In genomic region chr11:94423855-94424254, GRCm38 (mm10) we compare ENCODE assay signal across 14 mouse cellular contexts. TPM values are rescaled to one million over a fixed set of nuclear protein-coding genes. Genes with fewer than 3 reads are reported as not detected.
DNase-seq lines count a peak whose midpoint lies in the region; ATAC-seq lines count a peak whose summit lies in the region.
"Had no signal": no experiment of that assay in that cellular context is flagged by ENCODE, and none has a peak within 500 bp of the region (broad histone marks: within the 10 kb centered on the region; RNA-seq: fewer than 3 reads in every experiment).

No protein-coding gene starts in this region.

- H3K9me3 ChIP-seq in embryonic facial prominence, embryonic 12.5 days = no peaks in the 10 kb centered on the region
- no peaks in the 10 kb centered on the region for H3K9me3 ChIP-seq in embryonic facial prominence, embryonic 10.5 days
- H3K9me3 ChIP-seq in midbrain, embryonic 10.5 days (replicated peaks) = no peaks in the 10 kb centered on the region
- no peaks in the 10 kb centered on the region for H3K9me3 ChIP-seq in midbrain, embryonic 13.5 days
- H3K9me3 ChIP-seq in limb, embryonic 10.5 days (replicated peaks) = no peaks in the 10 kb centered on the region

- H3K27me3 ChIP-seq in embryonic facial prominence, embryonic 12.5 days = 0 out of 2 replicates have a peak, but pooled peaks cover 6% of the 10 kb centered on the region
- peaks cover 22% of the 10 kb centered on the region; the same call in 1 of the 2 replicates for H3K27me3 ChIP-seq in embryonic facial prominence, embryonic 10.5 days (replicated peaks; ENCODE audit: low read depth, poor library complexity, severe bottlenecking)
- H3K27me3 ChIP-seq in midbrain, embryonic 10.5 days (ENCODE audit: low read depth, poor library complexity, severe bottlenecking) = no peaks in the 10 kb centered on the region; the same call in none of the 2 replicates
- H3K27me3 ChIP-seq in midbrain, embryonic 13.5 days = no peaks in the 10 kb centered on the region
- H3K27me3 ChIP-seq in limb, embryonic 10.5 days (ENCODE audit: low read depth, poor library complexity, severe bottlenecking) = peaks cover 31% of the 10 kb centered on the region

- 0 out of 2 replicates have a peak overlapping the region, but pooled peaks have one; percentile 43 for H3K27ac ChIP-seq in embryonic facial prominence, embryonic 12.5 days
- H3K27ac ChIP-seq in embryonic facial prominence, embryonic 10.5 days (replicated peaks) = no peak overlapping the region
- H3K27ac ChIP-seq in midbrain, embryonic 10.5 days (replicated peaks) = peak overlapping the region; percentile 53; the same call in 1 of the 2 replicates
- H3K27ac ChIP-seq in midbrain, embryonic 13.5 days = no peak overlapping the region
- peak overlapping the region; percentile 46; the same call in 1 of the 2 replicates for H3K27ac ChIP-seq in limb, embryonic 10.5 days
- H3K27ac ChIP-seq: gastrocnemius, adult 2 months had no signal

- ATAC-seq in embryonic facial prominence, embryonic 12.5 days (ENCODE audit: insufficient number of reproducible peaks, insufficient read depth, low FRiP score, low TSS enrichment) = no peak
- no peak for ATAC-seq in midbrain, embryonic 13.5 days

- no peak for DNase-seq in embryonic facial prominence, embryonic 10.5 days (ENCODE audit: low spot score)
- no peak for DNase-seq in midbrain, embryonic 10.5 days (ENCODE audit: low spot score)
- DNase-seq in cerebellum, postnatal 10 days = peak; percentile 87 to 88
- DNase-seq in limb, embryonic 10.5 days (ENCODE audit: low spot score) = no peak
- DNase-seq in kidney, postnatal 14 days = no peak
- DNase-seq in right cerebral cortex, adult 18-20 months = no peak
- DNase-seq: adrenal gland, postnatal 10 days; gastrocnemius, adult 2 months; heart, postnatal 4 days; kidney, adult 2 months had no signal

- WGBS in embryonic facial prominence, embryonic 12.5 days = 71% methylated on average over 5 of the region's 5 CpGs
- WGBS in embryonic facial prominence, embryonic 10.5 days = 65% methylated on average over 5 of the region's 5 CpGs
- WGBS in midbrain, embryonic 10.5 days = 66% methylated on average over 5 of the region's 5 CpGs
- 68% methylated on average over 5 of the region's 5 CpGs for WGBS in midbrain, embryonic 13.5 days
- 64% methylated on average over 5 of the region's 5 CpGs for WGBS in limb, embryonic 10.5 days

- H3K9ac ChIP-seq in embryonic facial prominence, embryonic 12.5 days = no peak overlapping the region
- H3K9ac ChIP-seq in midbrain, embryonic 13.5 days (replicated peaks) = no peak overlapping the region

- H3K4me3 ChIP-seq in embryonic facial prominence, embryonic 12.5 days = no peak overlapping the region
- H3K4me3 ChIP-seq in embryonic facial prominence, embryonic 10.5 days = no peak overlapping the region
- H3K4me3 ChIP-seq in midbrain, embryonic 10.5 days = no peak overlapping the region
- H3K4me3 ChIP-seq in midbrain, embryonic 13.5 days (replicated peaks) = no peak overlapping the region
- H3K4me3 ChIP-seq in limb, embryonic 10.5 days = no peak overlapping the region
- H3K4me3 ChIP-seq: gastrocnemius, adult 2 months; myocyte had no signal

- H3K4me1 ChIP-seq in embryonic facial prominence, embryonic 12.5 days = peaks cover 32% of the 10 kb centered on the region
- peaks cover 59% of the 10 kb centered on the region for H3K4me1 ChIP-seq in embryonic facial prominence, embryonic 10.5 days
- peaks cover 57% of the 10 kb centered on the region for H3K4me1 ChIP-seq in midbrain, embryonic 10.5 days
- H3K4me1 ChIP-seq in midbrain, embryonic 13.5 days (replicated peaks) = peaks cover 55% of the 10 kb centered on the region
- peaks cover 73% of the 10 kb centered on the region for H3K4me1 ChIP-seq in limb, embryonic 10.5 days

- no peak overlapping the region for H3K4me2 ChIP-seq in embryonic facial prominence, embryonic 12.5 days (replicated peaks)
- H3K4me2 ChIP-seq in midbrain, embryonic 13.5 days (replicated peaks) = no peak overlapping the region
- H3K4me2 ChIP-seq: heart, embryonic 11.5 days had no signal

- peaks cover 66% of the 10 kb centered on the region for H3K36me3 ChIP-seq in embryonic facial prominence, embryonic 12.5 days
- peaks cover 43% of the 10 kb centered on the region for H3K36me3 ChIP-seq in embryonic facial prominence, embryonic 10.5 days (replicated peaks)
- H3K36me3 ChIP-seq in midbrain, embryonic 10.5 days = peaks cover 66% of the 10 kb centered on the region
- H3K36me3 ChIP-seq in midbrain, embryonic 13.5 days = peaks cover 31% of the 10 kb centered on the region
- peaks cover 85% of the 10 kb centered on the region for H3K36me3 ChIP-seq in limb, embryonic 10.5 days

RNA-seq across cellular contexts. Expression of gene Abcc3, which starts 31.1 kb away (rescaled TPM):
- polyA plus RNA-seq in embryonic facial prominence, embryonic 12.5 days (2016; fragmentation: Nextera tagmentation; extraction: Ambion mirVana) = 0.69 and 0.78 TPM in 2 replicates
- polyA plus RNA-seq in embryonic facial prominence, embryonic 10.5 days (2016; fragmentation: Nextera tagmentation; extraction: Ambion mirVana) = 0.23 and 0.24 TPM in 2 replicates
- 0.37 and 0.42 TPM in 2 replicates for polyA plus RNA-seq in midbrain, embryonic 10.5 days (2016; fragmentation: Nextera tagmentation; extraction: Ambion mirVana)
- polyA plus RNA-seq in midbrain, embryonic 13.5 days (2015; fragmentation: Nextera tagmentation; extraction: Ambion mirVana) = 0.46 and 0.90 TPM in 2 replicates
- 0.59 and 0.88 TPM in 2 replicates for polyA plus RNA-seq in limb, embryonic 10.5 days (2016; fragmentation: Nextera tagmentation; extraction: Ambion mirVana)
- polyA plus RNA-seq: myocyte had no signal

RNA-seq across cellular contexts. Expression of gene Cacna1g, which starts 50.1 kb away (rescaled TPM):
- 31.6 and 37.2 TPM in 2 replicates for polyA plus RNA-seq in embryonic facial prominence, embryonic 12.5 days (2016; fragmentation: Nextera tagmentation; extraction: Ambion mirVana)
- 6.5 and 13.5 TPM in 2 replicates for polyA plus RNA-seq in embryonic facial prominence, embryonic 10.5 days (2016; fragmentation: Nextera tagmentation; extraction: Ambion mirVana)
- polyA plus RNA-seq in midbrain, embryonic 10.5 days (2016; fragmentation: Nextera tagmentation; extraction: Ambion mirVana) = 8.1 and 9.1 TPM in 2 replicates
- polyA plus RNA-seq in midbrain, embryonic 13.5 days (2015; fragmentation: Nextera tagmentation; extraction: Ambion mirVana) = 10.5 and 12.4 TPM in 2 replicates
- 12.7 and 21.4 TPM in 2 replicates for polyA plus RNA-seq in limb, embryonic 10.5 days (2016; fragmentation: Nextera tagmentation; extraction: Ambion mirVana)

Comparison
In these comparisons a context has a peak if more than half of its experiments do, and no peak if none do; other contexts are left out.
1. H3K27ac ChIP-seq: peak in embryonic facial prominence, embryonic 12.5 days (single experiment), midbrain, embryonic 10.5 days (single experiment) and limb, embryonic 10.5 days (single experiment); none in embryonic facial prominence, embryonic 10.5 days (single experiment) and midbrain, embryonic 13.5 days (single experiment).
2. DNase-seq: peak in cerebellum, postnatal 10 days (2 of 2); none in embryonic facial prominence, embryonic 10.5 days (single experiment), midbrain, embryonic 10.5 days (single experiment), limb, embryonic 10.5 days (single experiment), kidney, postnatal 14 days (single experiment) and right cerebral cortex, adult 18-20 months (single experiment).